Mouse (Mus musculus): ENCODE data around the gene Enpep. TPM values are rescaled to one million over a fixed set of nuclear protein-coding genes. Genes with fewer than 3 reads are reported as not detected.

Gene Enpep
- polyA plus RNA-seq, 1 experiment from 2014 or later = 40.4 TPM

GRCm38 (mm10) chr3:129284326-129284725, 48.2 kb downstream of the Enpep start:
- H3K4me2 ChIP-seq (ENCODE audit: low read length) = no peak overlapping the region
- H3K4me3 ChIP-seq (ENCODE audit: low read depth, low read length) = no peak overlapping the region
- H3K36me3 ChIP-seq (ENCODE audit: control insufficient read depth, insufficient read depth, low read length) = no peaks in the 10 kb centered on the region
- no peak overlapping the region for H3K27ac ChIP-seq (ENCODE audit: low read depth)
- H3K9ac ChIP-seq (ENCODE audit: low read length) = no peak overlapping the region
- no peaks in the 10 kb centered on the region for H3K4me1 ChIP-seq (replicated peaks; ENCODE audit: control insufficient read depth, insufficient read depth, low read length)
- no peak for ATAC-seq (replicated peaks; ENCODE audit: low FRiP score, low TSS enrichment, low read depth)
- H3K27me3 ChIP-seq (replicated peaks; ENCODE audit: control insufficient read depth, insufficient read depth, low read length) = no peaks in the 10 kb centered on the region
- WGBS = 74% methylated on average over 5 of the region's 5 CpGs
- H3K9me3 ChIP-seq (ENCODE audit: control insufficient read depth, low read length) = no peaks in the 10 kb centered on the region
- DNase-seq (ENCODE audit: low spot score) = no peak

DNA sequence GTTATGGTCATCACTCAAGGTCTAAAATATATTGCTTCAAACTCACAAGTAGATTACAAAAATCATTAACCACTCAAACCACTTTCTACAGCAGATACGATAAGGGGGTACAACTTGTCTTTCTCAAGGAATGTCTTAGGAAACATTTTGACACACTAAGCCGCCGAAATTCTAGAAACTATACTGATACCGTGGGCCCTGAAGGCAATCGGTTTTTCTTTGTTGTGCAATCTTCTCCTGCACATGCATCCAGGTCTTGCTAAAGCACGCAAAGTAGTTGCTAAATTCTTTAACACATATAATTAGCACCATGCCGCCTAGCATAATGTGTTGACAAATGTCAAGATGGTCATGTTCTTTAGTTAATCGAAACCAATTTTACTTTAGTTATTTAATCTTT, 53.1 kb downstream of the Enpep start:
- Histone ChIP-seq H3K4me3 (ENCODE audit: low read depth, low read length) (no peak overlapping the region), H3K27me3 (replicated peaks; ENCODE audit: control insufficient read depth, insufficient read depth, low read length) (no peaks in the 10 kb centered on the region), H3K4me1 (replicated peaks; ENCODE audit: control insufficient read depth, insufficient read depth, low read length) (no peaks in the 10 kb centered on the region), H3K27ac (ENCODE audit: low read depth) (no peak overlapping the region), H3K36me3 (ENCODE audit: control insufficient read depth, insufficient read depth, low read length) (no peaks in the 10 kb centered on the region), H3K9me3 (ENCODE audit: control insufficient read depth, low read length) (no peaks in the 10 kb centered on the region), H3K9ac (ENCODE audit: low read length) (no peak overlapping the region), H3K4me2 (ENCODE audit: low read length) (no peak overlapping the region)
- no peak for DNase-seq (ENCODE audit: low spot score)
- ATAC-seq (replicated peaks; ENCODE audit: low FRiP score, low TSS enrichment, low read depth) = no peak
- 89% methylated on average over 8 of the region's 8 CpGs for WGBS

DNA sequence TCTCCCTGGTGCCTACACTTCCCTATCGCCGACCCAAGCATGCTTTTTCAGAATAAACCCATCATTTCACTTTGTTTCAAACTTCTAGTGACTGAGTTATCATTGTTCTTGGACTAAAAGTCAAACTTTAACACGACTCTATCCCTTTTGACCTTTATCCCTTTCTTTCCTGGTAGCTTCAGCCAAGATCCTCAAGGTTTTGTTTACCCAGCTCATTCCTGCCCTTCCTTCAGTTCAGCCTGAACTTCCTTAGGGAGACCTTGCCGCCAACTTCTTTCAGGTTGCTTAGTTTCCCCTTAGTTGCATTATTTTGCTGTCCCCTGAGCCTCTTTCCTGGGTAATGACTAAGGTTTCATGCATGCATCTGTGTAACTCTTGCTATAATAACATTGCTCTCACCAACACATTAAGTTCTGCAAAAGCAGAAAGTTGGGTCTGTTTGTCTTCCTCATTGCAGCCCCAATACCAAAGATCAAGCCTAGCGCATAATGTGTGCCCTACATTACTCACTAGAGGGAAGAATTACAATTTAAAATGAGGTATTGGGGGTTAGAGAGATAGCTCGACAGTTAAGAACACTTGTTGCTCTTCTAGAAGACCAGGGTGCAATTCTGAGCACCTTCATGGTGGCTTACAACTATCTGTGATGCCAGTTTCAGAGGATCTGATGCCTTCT, 59.2 kb downstream of the Enpep start:
- no peak for ATAC-seq (replicated peaks; ENCODE audit: low FRiP score, low TSS enrichment, low read depth)
- H3K4me2 ChIP-seq (ENCODE audit: low read length) = no peak overlapping the region
- no peak for DNase-seq (ENCODE audit: low spot score)
- no peaks in the 10 kb centered on the region for H3K4me1 ChIP-seq (replicated peaks; ENCODE audit: control insufficient read depth, insufficient read depth, low read length)
- H3K4me3 ChIP-seq (ENCODE audit: low read depth, low read length) = no peak overlapping the region
- no peak overlapping the region; the same call in 1 of the 2 replicates for H3K27ac ChIP-seq (ENCODE audit: low read depth)
- WGBS = 69% methylated on average over 6 of the region's 6 CpGs
- H3K27me3 ChIP-seq (replicated peaks; ENCODE audit: control insufficient read depth, insufficient read depth, low read length) = no peaks in the 10 kb centered on the region
- H3K9ac ChIP-seq (ENCODE audit: low read length) = no peak overlapping the region
- peaks cover 3% of the 10 kb centered on the region; the same call in 1 of the 2 replicates for H3K36me3 ChIP-seq (ENCODE audit: control insufficient read depth, insufficient read depth, low read length)
- H3K9me3 ChIP-seq (ENCODE audit: control insufficient read depth, low read length) = no peaks in the 10 kb centered on the region

DNA sequence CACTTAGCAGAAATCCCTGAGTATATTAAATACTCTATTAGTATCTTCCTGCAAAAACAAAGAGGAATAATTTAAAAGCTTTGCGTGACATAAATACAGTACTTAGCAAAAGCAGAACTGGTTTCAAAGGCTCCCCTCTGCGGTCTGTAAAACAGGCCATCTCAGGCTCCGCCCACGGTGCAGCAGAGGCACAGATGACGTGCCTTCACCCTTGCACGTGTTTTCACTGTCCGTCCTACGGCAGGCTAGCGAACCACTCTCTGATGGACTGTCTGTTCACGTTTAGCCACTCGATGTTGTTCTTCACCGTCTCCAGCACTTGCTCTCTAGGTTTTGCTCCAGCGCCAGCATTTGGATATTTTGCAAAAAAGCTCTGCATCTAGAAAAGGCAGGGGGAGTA, 62.5 kb downstream of the Enpep start:
- peaks cover 3% of the 10 kb centered on the region; the same call in 1 of the 2 replicates for H3K36me3 ChIP-seq (ENCODE audit: control insufficient read depth, insufficient read depth, low read length)
- H3K9ac ChIP-seq (ENCODE audit: low read length) = no peak overlapping the region
- H3K27me3 ChIP-seq (replicated peaks; ENCODE audit: control insufficient read depth, insufficient read depth, low read length) = no peaks in the 10 kb centered on the region
- no peak overlapping the region for H3K27ac ChIP-seq (ENCODE audit: low read depth)
- no peaks in the 10 kb centered on the region for H3K4me1 ChIP-seq (replicated peaks; ENCODE audit: control insufficient read depth, insufficient read depth, low read length)
- no peak for DNase-seq (ENCODE audit: low spot score)
- H3K9me3 ChIP-seq (ENCODE audit: control insufficient read depth, low read length) = no peaks in the 10 kb centered on the region
- H3K4me2 ChIP-seq (ENCODE audit: low read length) = no peak overlapping the region
- 48% methylated on average over 13 of the region's 13 CpGs for WGBS
- ATAC-seq (replicated peaks; ENCODE audit: low FRiP score, low TSS enrichment, low read depth) = no peak
- no peak overlapping the region for H3K4me3 ChIP-seq (ENCODE audit: low read depth, low read length)

DNA sequence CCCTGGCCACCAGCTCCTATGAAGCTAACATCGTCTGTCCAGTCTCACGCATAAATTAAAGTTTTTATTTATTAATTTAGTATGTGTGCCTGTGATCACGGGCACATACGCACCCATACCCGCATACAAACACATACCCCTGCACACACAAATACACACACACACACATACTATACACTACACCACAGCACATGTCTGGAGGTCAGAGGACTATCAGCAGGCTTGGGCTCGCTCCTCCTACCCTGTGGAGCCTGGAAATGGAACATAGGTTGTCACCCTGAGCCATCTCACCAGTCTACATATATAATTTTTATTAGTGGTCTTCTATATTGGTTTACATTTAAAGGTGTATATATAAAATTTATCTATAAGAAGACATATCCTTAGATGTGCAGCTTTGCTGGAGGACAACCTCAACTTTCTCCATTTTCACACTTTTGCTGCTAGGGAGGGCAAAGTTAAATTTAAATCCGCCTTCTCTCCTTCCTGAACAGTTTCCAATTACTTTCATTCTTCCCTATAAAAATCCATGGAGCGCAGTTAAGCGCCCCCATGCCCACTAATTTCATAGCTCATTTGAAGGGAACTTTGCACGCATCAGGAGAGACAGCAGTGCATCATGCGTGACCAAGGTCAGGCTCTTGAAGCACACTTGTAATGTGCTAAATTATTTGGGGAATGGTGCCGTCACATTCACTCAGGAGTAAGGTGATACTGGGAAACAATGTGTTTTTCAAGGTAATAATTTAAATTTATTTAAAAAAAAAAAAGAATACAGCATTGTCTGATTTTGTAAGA, 63.4 kb downstream of the Enpep start:
- Histone ChIP-seq H3K4me2 (ENCODE audit: low read length) (no peak overlapping the region), H3K27me3 (replicated peaks; ENCODE audit: control insufficient read depth, insufficient read depth, low read length) (no peaks in the 10 kb centered on the region), H3K9ac (ENCODE audit: low read length) (no peak overlapping the region), H3K4me3 (ENCODE audit: low read depth, low read length) (no peak overlapping the region), H3K27ac (ENCODE audit: low read depth) (no peak overlapping the region), H3K4me1 (replicated peaks; ENCODE audit: control insufficient read depth, insufficient read depth, low read length) (no peaks in the 10 kb centered on the region), H3K9me3 (ENCODE audit: control insufficient read depth, low read length) (no peaks in the 10 kb centered on the region), H3K36me3 (ENCODE audit: control insufficient read depth, insufficient read depth, low read length) (peaks cover 3% of the 10 kb centered on the region; the same call in 1 of the 2 replicates)
- DNase-seq (ENCODE audit: low spot score) (no peak), ATAC-seq (replicated peaks; ENCODE audit: low FRiP score, low TSS enrichment, low read depth) (no peak)
- 95% methylated on average over 12 of the region's 12 CpGs for WGBS

GRCm38 (mm10) chr3:129258497-129258896, 74.0 kb downstream of the Enpep start:
- Histone ChIP-seq H3K9me3 (ENCODE audit: control insufficient read depth, low read length) (no peaks in the 10 kb centered on the region), H3K27ac (ENCODE audit: low read depth) (no peak overlapping the region), H3K4me1 (replicated peaks; ENCODE audit: control insufficient read depth, insufficient read depth, low read length) (no peaks in the 10 kb centered on the region), H3K4me3 (ENCODE audit: low read depth, low read length) (no peak overlapping the region), H3K4me2 (ENCODE audit: low read length) (no peak overlapping the region), H3K27me3 (replicated peaks; ENCODE audit: control insufficient read depth, insufficient read depth, low read length) (no peaks in the 10 kb centered on the region), H3K36me3 (ENCODE audit: control insufficient read depth, insufficient read depth, low read length) (no peaks in the 10 kb centered on the region), H3K9ac (ENCODE audit: low read length) (no peak overlapping the region)
- ATAC-seq (replicated peaks; ENCODE audit: low FRiP score, low TSS enrichment, low read depth) (no peak), DNase-seq (ENCODE audit: low spot score) (no peak)
- 79% methylated on average over 5 of the region's 5 CpGs for WGBS

DNA sequence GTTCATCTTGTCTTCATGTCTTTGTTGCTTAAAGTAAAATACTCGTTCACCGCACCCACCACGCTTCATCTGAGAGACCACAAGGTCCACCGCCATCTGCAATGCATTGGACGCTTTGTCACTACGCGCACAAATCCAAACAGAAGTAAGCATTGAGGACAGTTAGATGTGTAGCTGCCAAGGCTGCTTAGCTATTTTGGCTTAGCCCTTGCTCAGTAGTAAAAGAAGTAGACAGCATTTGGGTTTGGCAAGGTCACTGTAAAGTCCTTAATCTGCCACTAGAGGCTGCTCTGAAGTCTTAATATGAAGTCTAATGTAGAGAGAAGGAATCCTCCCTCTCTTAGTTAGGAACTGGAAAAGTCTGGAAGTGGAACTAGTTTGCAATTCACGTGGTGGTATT, 75.8 kb downstream of the Enpep start:
- H3K27ac ChIP-seq (ENCODE audit: low read depth) = no peak overlapping the region
- H3K4me2 ChIP-seq (ENCODE audit: low read length) = peak overlapping the region; percentile 10
- H3K36me3 ChIP-seq (ENCODE audit: control insufficient read depth, insufficient read depth, low read length) = no peaks in the 10 kb centered on the region
- DNase-seq (ENCODE audit: low spot score) (no peak), ATAC-seq (replicated peaks; ENCODE audit: low FRiP score, low TSS enrichment, low read depth) (no peak)
- WGBS = 58% methylated on average over 8 of the region's 8 CpGs
- H3K4me3 ChIP-seq (ENCODE audit: low read depth, low read length) = no peak overlapping the region
- H3K9me3 ChIP-seq (ENCODE audit: control insufficient read depth, low read length) = no peaks in the 10 kb centered on the region
- H3K27me3 ChIP-seq (replicated peaks; ENCODE audit: control insufficient read depth, insufficient read depth, low read length) = no peaks in the 10 kb centered on the region
- no peak overlapping the region for H3K9ac ChIP-seq (ENCODE audit: low read length)
- H3K4me1 ChIP-seq (replicated peaks; ENCODE audit: control insufficient read depth, insufficient read depth, low read length) = no peaks in the 10 kb centered on the region

DNA sequence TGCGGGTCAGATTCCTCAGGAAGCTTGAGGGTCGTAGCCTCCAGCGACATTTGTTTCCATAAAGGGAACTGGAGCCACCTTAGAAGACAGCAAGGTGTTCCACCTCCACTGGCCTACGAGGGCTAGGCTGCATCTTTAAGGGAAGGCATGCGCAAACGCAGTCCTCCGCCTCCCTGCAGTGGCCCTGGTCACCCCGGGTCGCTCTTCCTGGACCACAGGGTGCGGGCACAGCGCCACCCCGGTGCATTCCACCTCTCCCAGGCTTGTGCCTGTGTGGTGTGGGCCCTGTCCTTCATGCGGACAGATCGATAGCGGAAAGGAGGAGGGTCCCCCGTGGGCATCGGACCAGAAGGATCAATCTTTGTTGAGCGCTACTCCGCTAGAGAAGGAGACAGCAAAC, 76.2 kb downstream of the Enpep start:
- no peaks in the 10 kb centered on the region for H3K36me3 ChIP-seq (ENCODE audit: control insufficient read depth, insufficient read depth, low read length)
- no peaks in the 10 kb centered on the region for H3K4me1 ChIP-seq (replicated peaks; ENCODE audit: control insufficient read depth, insufficient read depth, low read length)
- no peak for ATAC-seq (replicated peaks; ENCODE audit: low FRiP score, low TSS enrichment, low read depth)
- H3K4me3 ChIP-seq (ENCODE audit: low read depth, low read length) = no peak overlapping the region
- peak overlapping the region; percentile 10 for H3K4me2 ChIP-seq (ENCODE audit: low read length)
- H3K27me3 ChIP-seq (replicated peaks; ENCODE audit: control insufficient read depth, insufficient read depth, low read length) = no peaks in the 10 kb centered on the region
- H3K9me3 ChIP-seq (ENCODE audit: control insufficient read depth, low read length) = no peaks in the 10 kb centered on the region
- 60% methylated on average over 19 of the region's 19 CpGs for WGBS
- no peak overlapping the region for H3K27ac ChIP-seq (ENCODE audit: low read depth)
- no peak for DNase-seq (ENCODE audit: low spot score)
- H3K9ac ChIP-seq (ENCODE audit: low read length) = no peak overlapping the region
